Mouse (Mus musculus) limb, embryonic 15.5 days (tissue): ENCODE data around the gene AL607142.1. TPM values are rescaled to one million over a fixed set of nuclear protein-coding genes. Genes with fewer than 3 reads are reported as not detected.

Source experiments
- ATAC-seq: fragments of 200-750 bp; cut with Nextera tagmentation; 2 replicates; pipeline ENCODE4 v1.8.0; 2017; ENCODE audit warnings: low read depth, moderate TSS enrichment; ENCODE audit not compliant: insufficient number of reproducible peaks, low FRiP score, low TSS enrichment
- H3K27ac ChIP-seq: fragments of 300-500 bp; sonication (generic); 2 replicates; pipeline ENCODE4 v1.5.1; 2015; ENCODE audit warnings: moderate library complexity, mild to moderate bottlenecking, inconsistent platforms
- H3K27me3 ChIP-seq: fragments of 300-500 bp; sonication (generic); 2 replicates; pipeline ENCODE4 v1.6.1; 2015; ENCODE audit warnings: inconsistent platforms
- H3K36me3 ChIP-seq: fragments of 300-500 bp; sonication (generic); 2 replicates; pipeline ENCODE4 v1.6.1; 2015; ENCODE audit warnings: inconsistent platforms
- H3K4me1 ChIP-seq: fragments of 300-500 bp; sonication (generic); 2 replicates; pipeline ENCODE4 v1.6.1; 2015; ENCODE audit warnings: inconsistent platforms
- H3K4me2 ChIP-seq: fragments of 300-500 bp; sonication (generic); 2 replicates; pipeline ENCODE4 v1.6.1; 2015; ENCODE audit warnings: mild to moderate bottlenecking, inconsistent platforms
- H3K4me3 ChIP-seq: fragments of 300-500 bp; sonication (generic); 2 replicates; pipeline ENCODE4 v1.5.1; 2015; ENCODE audit warnings: mild to moderate bottlenecking, inconsistent platforms
- H3K9ac ChIP-seq: fragments of 300-500 bp; sonication (generic); 2 replicates; pipeline ENCODE4 v1.6.1; 2015; ENCODE audit warnings: inconsistent platforms
- H3K9me3 ChIP-seq: fragments of 300-500 bp; sonication (generic); 2 replicates; pipeline ENCODE4 v1.6.1; 2016; ENCODE audit warnings: inconsistent platforms
- WGBS: fragments of 180-500 bp; shearing (Covaris S2); methylation state at CpG from one replicate; pipeline ENCODE4 v1.1.7; 2015; 5-methylcytosine and 5-hydroxymethylcytosine counted together
- polyA plus RNA-seq: library from polyadenylated mRNA; unstranded; fragments of >200 nt; fragmentation: Nextera tagmentation; extraction: Ambion mirVana; gene quantifications from 2 replicates; pipeline ENCODE4 v1.2.1, GENCODE M21; 2015

AL607142.1 gene
- polyA plus RNA-seq, 1 experiment from 2014 or later: not detected

DNA sequence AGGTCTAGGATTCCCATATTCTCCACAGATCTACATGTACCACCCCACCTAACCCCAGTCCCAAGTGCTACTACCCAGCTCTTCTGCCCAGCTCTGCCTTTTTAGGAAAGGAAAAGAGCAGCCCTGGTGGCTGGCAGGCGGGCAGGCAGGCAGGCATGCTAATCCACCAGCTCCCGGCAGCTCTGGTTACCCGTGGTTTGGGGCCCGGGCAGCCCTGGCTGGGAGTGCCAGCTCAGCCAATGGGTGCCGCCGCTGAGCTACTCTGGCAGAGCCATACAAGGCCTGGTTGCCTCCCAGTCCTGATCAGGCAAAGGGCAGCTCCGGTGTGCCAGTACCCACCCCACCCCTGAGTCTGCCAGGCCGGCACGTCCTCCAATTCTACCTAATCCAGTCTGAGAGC, 78.1 kb downstream of the AL607142.1 start:
- H3K4me3 ChIP-seq: no peak overlapping the region
- no peak overlapping the region for H3K27ac ChIP-seq
- H3K9me3 ChIP-seq: no peaks in the 10 kb centered on the region
- WGBS: 80% methylated on average over 9 of the region's 9 CpGs
- ATAC-seq: no peak
- H3K4me2 ChIP-seq: no peak overlapping the region
- no peak overlapping the region for H3K9ac ChIP-seq
- no peaks in the 10 kb centered on the region for H3K36me3 ChIP-seq
- 0 out of 2 replicates have a peak, but pooled peaks cover 2% of the 10 kb centered on the region for H3K4me1 ChIP-seq
- H3K27me3 ChIP-seq: no peaks in the 10 kb centered on the region

Other genes starting within 250 kb of the AL607142.1 start
- gene Edn2, start 96.2 kb downstream of the AL607142.1 start, polyA plus RNA-seq: 3.8 and 4.6 TPM in 2 replicates
- gene Foxo6, start 222.4 kb downstream of the AL607142.1 start, polyA plus RNA-seq: 0.17 and 0.22 TPM in 2 replicates